Mouse (Mus musculus) lung, postnatal 0 days (tissue): ENCODE data around the gene Prokr2.

Experiments used
- CTCF ChIP-seq: IDR thresholded peaks from 2 replicates; pipeline ENCODE4 v1.5.1; 2016; ENCODE audit warnings: antibody characterized with exemption, mild to moderate bottlenecking
- EP300 ChIP-seq: IDR thresholded peaks from 2 replicates; pipeline ENCODE4 v1.6.1; 2016; ENCODE audit warnings: antibody characterized with exemption, mild to moderate bottlenecking, control low read depth

DNA sequence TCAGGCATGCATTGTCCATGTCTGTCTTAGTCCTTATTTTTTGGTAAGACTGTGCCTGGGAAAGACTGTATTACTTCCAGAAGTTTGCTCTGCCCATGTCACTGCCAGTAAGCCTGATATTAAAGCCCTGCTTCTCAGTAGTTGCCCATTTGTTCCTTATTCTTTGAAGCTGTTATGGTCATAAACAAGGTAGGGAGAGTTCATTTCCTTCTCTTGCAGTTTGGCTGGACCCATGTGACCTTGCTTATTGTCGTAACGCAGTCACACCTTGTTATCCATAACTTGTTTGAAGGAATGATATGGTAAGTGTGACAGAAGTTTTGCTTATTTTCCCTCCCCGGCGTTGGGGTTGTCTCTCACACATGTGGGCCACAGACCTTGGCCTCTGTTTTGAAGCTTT is 87.0 kb downstream of the Prokr2 start:
- TF ChIP-seq EP300 (no peak), CTCF (no peak)
